Mouse (Mus musculus) embryo, embryonic 10.5 days (tissue): ENCODE results near the gene Comtd1.

ENCODE experiments used
- DNase-seq: peaks from one replicate; pipeline ENCODE4 v3.0.0-alpha.2; 2015; ENCODE audit warnings: low spot score

Comtd1 gene

DNA sequence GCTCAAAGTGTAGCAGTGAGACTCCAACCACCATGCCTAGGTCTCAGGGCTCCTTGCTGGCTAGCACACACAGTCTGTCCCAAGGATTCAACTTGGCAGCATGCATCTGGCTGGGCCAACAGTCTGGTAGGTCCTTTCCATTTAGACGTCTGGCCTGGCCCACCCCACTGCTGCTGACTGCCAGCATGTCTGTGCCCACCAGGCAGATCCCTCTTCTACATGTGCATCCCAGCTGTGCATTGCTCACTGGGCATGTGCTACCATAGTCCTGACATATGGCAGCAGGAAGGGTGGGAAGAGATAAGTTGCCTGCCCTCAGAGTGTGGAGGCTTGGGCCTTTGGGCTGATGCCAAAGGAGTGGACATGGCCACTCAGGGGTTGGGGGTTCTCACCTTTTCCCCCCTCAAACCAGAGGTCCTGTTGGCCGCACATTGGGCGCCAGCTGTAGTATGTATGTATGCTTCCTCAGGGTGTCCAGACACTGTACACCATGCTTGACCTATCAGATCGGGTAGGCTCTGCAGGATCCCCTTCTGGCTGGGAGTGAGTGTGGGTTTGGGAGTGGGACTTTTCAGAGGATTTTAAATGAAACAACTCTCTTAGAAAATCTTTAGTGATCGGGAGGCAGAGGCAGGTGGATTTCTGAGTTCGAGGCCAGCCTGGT is 46.1 kb downstream of the Comtd1 start:
- DNase-seq = no peak

DNA sequence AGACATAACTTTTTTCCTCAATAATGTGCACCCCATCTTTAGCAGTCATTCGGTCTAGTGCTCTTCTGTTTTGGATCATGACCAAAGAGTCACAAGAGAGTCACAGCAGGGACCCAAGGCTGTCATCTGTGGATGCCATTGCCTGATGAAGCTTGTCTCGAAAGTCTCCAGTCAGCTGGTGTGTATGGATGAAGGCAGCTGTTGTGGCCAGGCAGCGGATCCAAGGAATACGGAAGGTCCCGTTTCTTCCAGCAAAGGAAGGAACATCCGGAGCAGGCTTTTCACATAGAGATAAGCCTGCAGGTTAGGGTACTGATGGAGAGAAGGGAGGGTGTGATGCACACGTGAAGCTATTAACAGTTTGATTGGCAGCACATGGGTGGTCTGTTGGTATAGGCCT is 47.2 kb downstream of the Comtd1 start:
- no peak for DNase-seq

DNA sequence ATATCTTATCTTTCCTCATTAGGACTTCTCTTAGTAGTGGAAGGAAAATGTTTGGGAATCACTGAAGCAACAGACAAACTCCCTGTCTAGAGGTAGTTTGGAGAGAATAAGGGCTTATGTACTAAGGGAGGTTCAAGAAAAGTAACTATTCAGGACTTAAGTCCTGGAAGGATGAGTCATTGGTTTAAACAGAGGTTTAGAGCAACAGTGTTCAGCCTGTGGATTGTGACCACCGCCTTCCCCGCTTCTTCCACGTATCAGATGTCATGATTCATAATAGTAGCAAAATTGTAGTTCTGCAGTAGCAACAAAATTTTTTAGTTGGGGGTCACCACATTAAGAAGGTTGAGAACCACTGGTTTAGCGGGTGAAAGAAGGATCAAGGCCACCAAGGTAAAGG is 48.1 kb downstream of the Comtd1 start:
- no peak for DNase-seq
